Mouse (Mus musculus): ENCODE results near the gene Osbpl10. TPM values are rescaled to one million over a fixed set of nuclear protein-coding genes. Genes with fewer than 3 reads are reported as not detected.
"Not testable (repeated sequence)": the region's sequence is repeated elsewhere in the genome, so short reads cannot be mapped to it uniquely, and the experiment has no call there.

Osbpl10 gene
- total RNA-seq, 2 experiments from 2014 or later: not detected

- ATAC-seq (ENCODE audit: poor library complexity, severe bottlenecking): no peak
These were observed 52.2 kb downstream of the Osbpl10 start for GRCm38 (mm10) chr9:115030581-115030980.

- ATAC-seq (ENCODE audit: poor library complexity, severe bottlenecking): not testable (repeated sequence)
These were observed 52.7 kb downstream of the Osbpl10 start for GRCm38 (mm10) chr9:115031046-115031445.

DNA sequence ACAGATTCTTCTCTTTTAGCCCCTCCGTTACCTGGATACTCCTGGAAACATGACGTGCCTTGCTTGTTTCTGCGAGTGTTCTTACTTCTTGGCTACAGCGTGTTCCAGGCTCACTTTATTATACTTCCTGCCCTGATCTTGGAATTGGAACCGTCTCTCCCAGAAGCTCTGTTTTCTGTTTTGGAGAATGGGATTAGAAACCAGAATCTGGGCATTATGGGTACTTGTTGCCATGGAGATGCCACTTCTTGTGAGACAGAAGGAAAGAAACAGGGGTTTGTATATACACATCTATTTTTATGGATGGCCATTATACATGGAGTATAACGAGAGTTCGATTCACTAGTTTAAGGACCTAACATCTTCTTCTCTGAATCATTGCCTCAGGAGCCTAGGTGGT is 54.4 kb downstream of the Osbpl10 start:
- ATAC-seq (ENCODE audit: poor library complexity, severe bottlenecking): no peak

GRCm38 (mm10) chr9:115034271-115034670 is 55.9 kb downstream of the Osbpl10 start:
- ATAC-seq (ENCODE audit: poor library complexity, severe bottlenecking): no peak

DNA sequence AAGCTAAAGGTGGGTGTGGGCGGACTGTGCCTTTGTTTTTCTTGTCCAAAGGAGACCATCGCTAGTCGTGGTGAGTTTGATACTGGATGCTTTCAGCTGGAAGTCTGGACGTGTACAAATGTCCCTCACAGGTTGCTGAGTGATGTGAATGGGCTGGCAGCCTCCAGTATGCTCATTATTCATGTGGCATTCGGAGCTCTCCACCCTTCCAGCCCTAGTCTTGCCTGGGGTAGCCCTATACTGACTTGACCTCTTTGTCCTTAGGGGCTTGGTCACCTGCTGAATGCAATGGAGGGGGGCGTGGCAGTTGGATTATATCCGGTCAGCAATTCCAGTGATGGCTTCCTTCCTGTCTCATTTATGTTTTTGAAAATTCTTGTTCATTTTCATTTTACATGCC is 56.4 kb downstream of the Osbpl10 start:
- ATAC-seq (ENCODE audit: poor library complexity, severe bottlenecking): no peak

DNA sequence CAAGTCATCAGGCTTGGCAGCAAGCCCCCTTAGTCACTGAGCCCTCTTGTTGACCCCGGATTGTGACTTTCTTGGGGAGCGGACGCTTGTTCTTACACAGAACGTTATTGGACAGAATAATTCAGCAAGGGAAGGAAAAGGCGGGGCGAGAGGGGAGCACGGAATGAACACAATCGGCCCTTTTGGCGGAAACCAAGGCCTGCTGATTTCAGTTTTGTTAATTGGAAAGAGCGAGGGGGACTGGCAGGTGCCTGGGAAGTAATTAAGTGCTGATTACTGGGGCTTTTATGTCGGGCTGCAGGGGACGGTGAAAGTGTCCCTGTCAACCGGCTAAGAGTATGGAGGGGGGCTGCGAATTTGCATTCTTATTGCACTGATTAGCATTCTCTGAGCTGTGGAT is 59.8 kb downstream of the Osbpl10 start:
- no peak for ATAC-seq (ENCODE audit: poor library complexity, severe bottlenecking)

- no peak for ATAC-seq (ENCODE audit: poor library complexity, severe bottlenecking)
These were observed 60.3 kb downstream of the Osbpl10 start for GRCm38 (mm10) chr9:115038686-115039085.

DNA sequence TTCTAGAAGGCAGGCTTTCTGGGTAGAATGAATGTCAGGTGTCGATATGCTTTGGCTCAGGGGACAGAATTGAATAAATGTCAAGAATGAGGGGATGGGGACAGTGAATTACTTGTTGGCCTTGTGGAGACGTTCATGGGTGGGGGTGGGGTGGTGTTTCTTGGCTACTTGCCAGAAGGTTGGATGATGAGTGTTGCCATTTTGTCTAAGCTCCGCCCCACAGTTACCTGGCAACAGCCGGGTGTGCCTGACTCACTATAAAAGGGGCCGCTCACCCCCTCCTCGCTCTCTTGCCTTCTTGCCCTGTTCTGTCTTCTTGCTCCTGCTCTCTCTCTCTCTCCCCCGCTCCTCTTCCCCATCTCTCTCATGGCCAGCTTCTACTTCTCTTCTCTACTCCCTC is 60.9 kb downstream of the Osbpl10 start:
- ATAC-seq (ENCODE audit: poor library complexity, severe bottlenecking): no peak

GRCm38 (mm10) chr9:115042571-115042970 is 64.2 kb downstream of the Osbpl10 start:
- no peak for ATAC-seq (ENCODE audit: poor library complexity, severe bottlenecking)

GRCm38 (mm10) chr9:115042971-115043706 is 64.8 kb downstream of the Osbpl10 start:
- ATAC-seq (ENCODE audit: poor library complexity, severe bottlenecking): no peak

- ATAC-seq (ENCODE audit: poor library complexity, severe bottlenecking): no peak
These were observed 65.8 kb downstream of the Osbpl10 start for GRCm38 (mm10) chr9:115043881-115044770.

DNA sequence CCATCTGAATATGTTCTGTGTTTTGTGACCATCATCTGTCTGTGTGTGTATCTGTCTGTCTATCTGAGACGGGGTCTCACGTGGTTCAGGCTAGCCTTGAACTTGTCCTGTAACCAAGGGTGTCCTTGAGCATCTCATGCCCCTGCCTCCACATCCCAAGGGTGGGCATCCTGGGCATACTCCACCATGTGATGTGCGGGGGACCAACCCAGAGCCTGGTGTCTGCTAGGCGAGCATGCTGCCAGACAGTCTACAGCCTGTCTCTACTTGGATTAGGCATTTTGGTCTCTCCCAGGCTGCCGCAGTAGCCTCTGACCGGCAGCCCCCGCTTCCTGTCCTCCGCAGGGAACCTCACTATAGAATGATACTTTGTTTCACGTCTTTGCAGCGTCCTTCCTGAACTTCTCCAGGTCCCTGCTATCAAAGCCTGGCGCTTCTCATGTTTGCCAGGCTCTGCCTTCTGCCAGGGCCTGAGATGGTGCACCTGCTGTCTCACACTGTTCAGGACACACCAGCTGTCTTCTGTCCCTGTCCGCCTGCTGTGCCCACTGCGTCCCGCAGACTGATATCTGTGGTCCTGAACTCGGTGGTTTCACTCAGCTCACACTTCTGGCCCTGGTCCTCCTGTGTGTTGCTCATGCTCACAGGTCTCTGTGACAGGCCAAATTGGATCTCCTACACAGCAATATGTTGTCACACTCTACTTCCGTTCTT is 66.9 kb downstream of the Osbpl10 start:
- no peak for ATAC-seq (ENCODE audit: poor library complexity, severe bottlenecking)

- ATAC-seq (ENCODE audit: poor library complexity, severe bottlenecking): no peak
These were observed 68.3 kb downstream of the Osbpl10 start for GRCm38 (mm10) chr9:115046701-115047100.

DNA sequence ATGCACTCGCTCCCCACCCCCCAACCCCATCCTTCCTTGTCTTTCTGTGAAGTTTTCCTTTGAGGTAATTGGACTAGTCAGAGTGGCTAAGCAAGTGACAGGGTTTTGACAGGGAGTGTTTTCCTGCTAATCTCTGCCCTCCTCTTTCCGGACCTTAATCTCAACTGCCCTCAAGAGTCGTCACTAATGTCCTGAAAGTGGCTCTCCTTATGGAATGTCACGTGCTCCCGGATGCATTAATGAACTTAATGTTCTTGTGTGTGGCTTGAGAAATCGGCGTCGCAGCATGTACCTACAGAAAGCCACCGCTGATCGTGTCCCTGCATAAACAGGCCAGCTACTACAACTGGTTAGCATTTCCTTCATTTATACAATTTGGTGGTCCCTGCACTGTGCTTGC is 70.0 kb downstream of the Osbpl10 start:
- ATAC-seq (ENCODE audit: poor library complexity, severe bottlenecking): no peak

- no peak for ATAC-seq (ENCODE audit: poor library complexity, severe bottlenecking)
These were observed 70.5 kb downstream of the Osbpl10 start for GRCm38 (mm10) chr9:115048861-115049260.

GRCm38 (mm10) chr9:115049981-115050720 is 71.8 kb downstream of the Osbpl10 start:
- ATAC-seq (ENCODE audit: poor library complexity, severe bottlenecking): no peak

GRCm38 (mm10) chr9:115051976-115052375 is 73.6 kb downstream of the Osbpl10 start:
- no peak for ATAC-seq (ENCODE audit: poor library complexity, severe bottlenecking)

- no peak for ATAC-seq (ENCODE audit: poor library complexity, severe bottlenecking)
These were observed 75.4 kb downstream of the Osbpl10 start for GRCm38 (mm10) chr9:115053779-115054178.

GRCm38 (mm10) chr9:115055041-115055830 is 76.9 kb downstream of the Osbpl10 start:
- ATAC-seq (ENCODE audit: poor library complexity, severe bottlenecking): no peak

DNA sequence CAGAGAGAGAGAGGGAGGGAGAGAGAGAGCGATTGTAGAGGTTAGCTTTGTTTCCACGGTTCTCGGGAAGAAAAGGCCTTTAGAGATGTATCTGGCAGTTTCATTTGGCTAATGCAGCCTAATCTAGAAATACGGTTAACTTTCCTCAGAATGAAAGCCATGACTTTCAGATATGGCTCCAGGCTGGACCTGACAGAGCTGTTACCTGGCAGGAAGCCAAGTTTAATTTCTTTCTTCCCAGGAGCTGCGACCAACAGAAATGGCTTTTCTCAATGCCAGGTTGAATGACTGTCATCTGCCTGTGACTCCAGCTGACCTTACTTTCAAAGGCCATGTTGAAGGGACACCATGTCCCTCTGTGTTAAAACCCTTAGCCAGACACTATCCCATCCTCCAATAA is 80.4 kb downstream of the Osbpl10 start:
- ATAC-seq (ENCODE audit: poor library complexity, severe bottlenecking): no peak
